Mouse (Mus musculus) kidney, embryonic 16.5 days (tissue): ENCODE results near the gene Ceacam9. TPM values are rescaled to one million over a fixed set of nuclear protein-coding genes. Genes with fewer than 3 reads are reported as not detected.

Experiments used
- ATAC-seq: fragments of 200-750 bp; cut with Nextera tagmentation; 2 replicates; pipeline ENCODE4 v1.8.0; 2017; ENCODE audit warnings: moderate TSS enrichment; ENCODE audit not compliant: low FRiP score, low TSS enrichment
- H3K27ac ChIP-seq: fragments of 300-500 bp; sonication (generic); 2 replicates; pipeline ENCODE4 v1.5.1; 2014; ENCODE audit warnings: low read length
- H3K27me3 ChIP-seq: fragments of 300-500 bp; sonication (generic); 2 replicates; pipeline ENCODE4 v1.6.1; 2014; ENCODE audit warnings: low read length, control low read depth, mixed read lengths; ENCODE audit not compliant: insufficient read depth
- H3K36me3 ChIP-seq: fragments of 300-500 bp; sonication (generic); 2 replicates; pipeline ENCODE4 v1.6.1; 2014; ENCODE audit warnings: low read length, control low read depth, mixed read lengths; ENCODE audit not compliant: insufficient read depth
- H3K4me1 ChIP-seq: fragments of 300-500 bp; sonication (generic); 2 replicates; pipeline ENCODE4 v1.6.1; 2014; ENCODE audit warnings: low read length, control low read depth, mixed read lengths; ENCODE audit not compliant: insufficient read depth
- H3K4me2 ChIP-seq: fragments of 300-500 bp; sonication (generic); replicated peaks from 2 replicates; pipeline ENCODE4 v1.6.1; 2014; ENCODE audit warnings: low read depth, low read length
- H3K4me3 ChIP-seq: fragments of 300-500 bp; sonication (generic); 2 replicates; pipeline ENCODE4 v1.5.1; 2014; ENCODE audit warnings: mild to moderate bottlenecking, low read length
- H3K9ac ChIP-seq: fragments of 300-500 bp; sonication (generic); replicated peaks from 2 replicates; pipeline ENCODE4 v1.6.1; 2014; ENCODE audit warnings: low read length
- H3K9me3 ChIP-seq: fragments of 300-500 bp; sonication (generic); 2 replicates; pipeline ENCODE4 v1.6.1; 2016; ENCODE audit warnings: low read length, control low read depth
- WGBS: fragments of 180-500 bp; shearing (Covaris S2); extraction: QIAGEN DNeasy Blood & Tissue Kit; methylation state at CpG from one replicate; pipeline ENCODE4 v1.1.7; 2014; 5-methylcytosine and 5-hydroxymethylcytosine counted together
- polyA plus RNA-seq: library from polyadenylated mRNA; unstranded; fragments of >200 nt; fragmentation: Nextera tagmentation; extraction: Ambion mirVana; gene quantifications from 2 replicates; pipeline ENCODE4 v1.2.1, GENCODE M21; 2015

The Ceacam9 gene
- polyA plus RNA-seq, 1 experiment from 2014 or later, result not detected

DNA sequence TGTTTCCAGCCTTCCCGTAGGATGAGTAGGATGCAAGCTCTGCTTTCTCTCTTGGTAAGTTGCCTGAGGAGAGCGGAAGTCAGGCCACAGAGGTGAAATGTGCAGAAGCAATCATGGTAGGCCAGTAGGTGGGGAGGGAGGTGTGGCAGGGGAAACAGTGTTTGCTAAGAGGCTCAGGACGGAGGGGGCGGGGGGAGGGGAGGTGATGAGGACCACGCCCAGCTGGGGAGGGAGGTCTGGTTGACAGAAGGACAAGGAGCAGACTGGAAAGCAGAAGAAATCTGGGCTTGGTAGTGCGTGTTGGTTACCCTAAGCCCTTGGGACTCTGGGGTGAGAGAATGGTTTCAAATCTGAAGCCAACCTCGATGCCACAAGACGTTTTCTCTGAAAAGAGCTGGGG lies 38.6 kb downstream of the Ceacam9 start:
- no peaks in the 10 kb centered on the region for H3K27me3 ChIP-seq
- H3K9me3 ChIP-seq, result no peaks in the 10 kb centered on the region
- ATAC-seq, result no peak; the same call in 1 of the 2 replicates
- H3K27ac ChIP-seq, result peak overlapping the region; percentile 90
- H3K9ac ChIP-seq, result no peak overlapping the region
- H3K4me1 ChIP-seq, result peaks cover 10% of the 10 kb centered on the region
- H3K4me3 ChIP-seq, result no peak overlapping the region
- WGBS, result 28% methylated on average over 8 of the region's 8 CpGs
- no peaks in the 10 kb centered on the region for H3K36me3 ChIP-seq
- H3K4me2 ChIP-seq, result no peak overlapping the region

GRCm38 (mm10) chr7:16761005-16761481 lies 39.3 kb downstream of the Ceacam9 start:
- Histone ChIP-seq H3K27me3 (no peaks in the 10 kb centered on the region), H3K9ac (0 out of 2 replicates have a peak overlapping the region, but pooled peaks have one; percentile 38), H3K4me2 (0 out of 2 replicates have a peak overlapping the region, but pooled peaks have one; percentile 5), H3K27ac (peak overlapping the region; percentile 90), H3K9me3 (no peaks in the 10 kb centered on the region), H3K4me3 (no peak overlapping the region), H3K36me3 (no peaks in the 10 kb centered on the region), H3K4me1 (peaks cover 10% of the 10 kb centered on the region)
- peak; percentile 81 for ATAC-seq
- WGBS, result 33% methylated on average over 10 of the region's 10 CpGs

DNA sequence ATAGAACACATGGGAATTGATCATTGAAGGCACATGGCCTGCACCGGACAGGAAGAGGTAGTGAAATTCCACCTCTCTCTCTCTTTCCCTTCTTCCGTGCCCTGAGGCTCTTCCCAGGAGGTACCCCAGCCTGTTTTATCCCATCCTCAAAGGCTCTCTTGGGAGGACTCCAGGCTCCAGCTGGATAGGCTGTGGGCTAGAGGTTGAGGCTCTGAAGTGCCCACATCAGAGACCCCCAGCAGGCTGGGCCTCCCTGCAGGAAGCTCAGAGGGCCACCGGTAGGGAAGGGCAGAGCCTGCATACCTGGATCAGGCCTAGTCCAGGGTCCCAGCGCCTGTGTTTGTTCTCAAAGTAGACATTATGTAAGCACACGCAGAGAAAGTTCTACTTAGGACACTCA lies 39.9 kb downstream of the Ceacam9 start:
- WGBS, result 42% methylated on average over 5 of the region's 5 CpGs
- no peak for ATAC-seq
- Histone ChIP-seq H3K27ac (peak overlapping the region; percentile 36; the same call in 1 of the 2 replicates), H3K27me3 (no peaks in the 10 kb centered on the region), H3K9me3 (no peaks in the 10 kb centered on the region), H3K4me3 (no peak overlapping the region), H3K9ac (no peak overlapping the region), H3K4me2 (no peak overlapping the region), H3K36me3 (no peaks in the 10 kb centered on the region), H3K4me1 (peaks cover 10% of the 10 kb centered on the region)

DNA sequence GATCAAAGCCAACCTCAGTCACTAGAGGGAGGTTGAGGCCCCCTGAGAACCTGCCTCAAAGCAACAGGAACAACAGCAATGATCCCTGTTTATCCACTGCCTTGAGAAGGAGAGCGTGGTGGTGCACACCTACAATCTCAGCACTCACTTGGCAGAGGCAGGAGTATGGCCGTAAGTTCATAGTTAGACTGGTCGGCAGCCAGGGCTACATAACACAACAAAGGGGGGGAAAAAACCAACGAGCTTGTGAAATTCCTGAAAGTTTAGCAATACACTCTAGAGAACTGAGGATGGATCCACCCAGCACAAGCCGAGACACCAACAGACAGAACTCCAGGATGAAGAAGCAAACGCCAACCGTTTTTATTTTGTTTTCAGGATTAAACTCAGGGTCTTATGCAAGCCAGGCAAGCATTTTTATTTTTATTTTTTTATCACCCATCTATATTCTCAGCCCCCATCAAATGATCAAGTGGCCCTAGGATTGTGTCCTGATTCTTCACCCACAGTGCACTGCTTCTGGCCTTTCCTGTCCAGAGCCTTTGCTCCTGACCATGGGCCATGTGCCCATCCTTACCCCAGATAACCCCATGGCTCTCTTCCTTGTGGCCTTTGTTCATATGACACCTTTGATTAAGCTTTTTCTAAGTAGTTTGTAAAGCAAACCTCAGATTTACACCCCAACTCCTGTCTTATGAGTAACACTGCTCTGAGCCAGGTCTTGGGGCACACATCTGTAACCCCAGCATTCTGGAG lies 41.9 kb downstream of the Ceacam9 start:
- ATAC-seq, result no peak
- no peak overlapping the region for H3K27ac ChIP-seq
- no peaks in the 10 kb centered on the region for H3K27me3 ChIP-seq
- no peak overlapping the region for H3K4me2 ChIP-seq
- no peaks in the 10 kb centered on the region for H3K36me3 ChIP-seq
- H3K4me3 ChIP-seq, result no peak overlapping the region
- peaks cover 10% of the 10 kb centered on the region for H3K4me1 ChIP-seq
- H3K9me3 ChIP-seq, result no peaks in the 10 kb centered on the region
- H3K9ac ChIP-seq, result no peak overlapping the region
- WGBS, result 89% methylated on average over 7 of the region's 7 CpGs

DNA sequence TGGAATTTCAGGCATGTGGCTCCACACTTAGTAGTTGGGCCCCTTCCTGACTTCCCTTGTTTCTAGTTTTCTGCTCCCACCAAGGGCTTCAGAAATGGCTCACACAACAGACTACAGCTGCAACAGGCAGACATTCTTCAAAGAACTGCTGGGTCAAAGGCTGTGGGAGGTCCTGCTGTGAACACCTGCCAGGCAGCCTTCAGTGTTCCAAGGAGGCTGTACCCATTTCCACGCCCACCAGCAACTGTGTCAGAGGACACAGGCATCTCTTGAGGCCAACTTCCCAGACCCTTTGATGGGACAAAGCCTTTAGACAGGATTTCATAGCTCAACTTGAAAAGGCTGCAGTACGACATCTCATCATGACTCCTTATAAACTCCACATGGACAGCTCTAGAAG lies 44.7 kb downstream of the Ceacam9 start:
- 59% methylated on average over 2 of the region's 2 CpGs for WGBS

More for the DNA sequence above, 44.7 kb downstream of the Ceacam9 start:
- H3K9me3 ChIP-seq, result no peaks in the 10 kb centered on the region; the same call in 1 of the 2 replicates
- no peak overlapping the region for H3K9ac ChIP-seq
- H3K27ac ChIP-seq, result no peak overlapping the region
- no peaks in the 10 kb centered on the region for H3K27me3 ChIP-seq
- no peaks in the 10 kb centered on the region for H3K36me3 ChIP-seq
- ATAC-seq, result no peak
- no peak overlapping the region for H3K4me3 ChIP-seq
- no peak overlapping the region for H3K4me2 ChIP-seq
- no peaks in the 10 kb centered on the region for H3K4me1 ChIP-seq

Other genes with a start within 250 kb of the Ceacam9 start
- gene Npas1, start 244.2 kb upstream of the Ceacam9 start, polyA plus RNA-seq, result 0.41 and 0.42 TPM in 2 replicates
- gene Arhgap35, start 106.9 kb upstream of the Ceacam9 start, polyA plus RNA-seq, result 17.3 and 18.9 TPM in 2 replicates
- gene Ceacam15, start 46.2 kb upstream of the Ceacam9 start, polyA plus RNA-seq, result not detected in 2 replicates
- 269 and 282 TPM in 2 replicates for gene Ap2s1, start 16.5 kb downstream of the Ceacam9 start, polyA plus RNA-seq
- 49.2 and 51.0 TPM in 2 replicates for gene Slc1a5, start 59.4 kb downstream of the Ceacam9 start, polyA plus RNA-seq
- 98.4 and 111 TPM in 2 replicates for gene Strn4, start 94.0 kb downstream of the Ceacam9 start, polyA plus RNA-seq
- gene Fkrp, start 94.8 kb downstream of the Ceacam9 start, polyA plus RNA-seq, result 36.3 and 36.6 TPM in 2 replicates
- gene Prkd2, start 121.0 kb downstream of the Ceacam9 start, polyA plus RNA-seq, result 16.2 and 17.8 TPM in 2 replicates
- 2.0 and 2.1 TPM in 2 replicates for gene Dact3, start 153.4 kb downstream of the Ceacam9 start, polyA plus RNA-seq
- 7.7 and 10.5 TPM in 2 replicates for gene Gng8, start 169.9 kb downstream of the Ceacam9 start, polyA plus RNA-seq
- gene Ptgir, start 184.6 kb downstream of the Ceacam9 start, polyA plus RNA-seq, result 1.9 and 2.6 TPM in 2 replicates
- gene Calm3, start 202.2 kb downstream of the Ceacam9 start, polyA plus RNA-seq, result 145 and 154 TPM in 2 replicates
- 7.4 and 7.5 TPM in 2 replicates for gene Pnmal2, start 222.8 kb downstream of the Ceacam9 start, polyA plus RNA-seq
- gene Pnmal1, start 237.8 kb downstream of the Ceacam9 start, polyA plus RNA-seq, result 0.62 and 0.65 TPM in 2 replicates